In the genomic region with DNA sequence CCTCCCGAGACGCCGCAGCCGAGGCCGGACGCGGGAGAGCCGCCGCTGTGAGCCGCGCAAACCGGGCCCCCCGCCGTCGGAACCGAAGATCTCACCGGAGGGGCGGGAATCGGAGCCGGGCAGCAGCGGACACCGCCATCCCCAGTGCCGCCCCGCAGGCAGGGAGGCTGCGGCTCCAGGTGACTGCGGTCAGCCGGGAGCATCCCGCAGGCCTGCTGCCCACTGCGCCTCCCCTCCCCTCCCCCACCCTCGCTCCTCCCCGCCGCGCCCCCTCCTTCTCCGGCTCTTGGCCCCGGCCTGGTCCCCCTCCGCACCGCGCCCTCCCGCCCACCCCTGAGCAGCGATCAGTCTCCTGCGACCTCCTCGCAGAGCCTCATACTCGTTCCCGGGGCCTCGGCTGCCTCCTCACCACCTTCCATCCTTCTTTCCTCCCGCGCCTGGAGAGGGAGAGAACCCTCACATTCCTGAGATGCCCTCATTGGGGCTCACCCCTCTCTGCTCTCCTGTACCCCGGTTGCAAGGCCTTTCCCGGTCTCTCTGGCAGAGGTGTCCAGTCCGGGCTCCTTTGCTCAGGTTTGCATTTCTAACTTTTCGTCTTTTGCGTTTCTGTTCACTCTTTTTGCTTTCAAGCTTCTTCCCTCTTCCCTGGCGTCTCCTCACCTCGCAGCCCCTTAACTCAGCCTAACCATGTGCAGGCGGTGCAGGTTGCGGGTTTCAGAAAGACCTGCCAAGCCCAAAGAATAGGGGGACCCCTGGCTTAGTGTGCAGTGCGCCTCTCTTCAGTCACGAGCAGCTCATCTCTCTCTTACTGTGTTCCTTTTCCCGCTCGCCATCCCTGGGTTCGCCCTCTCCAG, we compare ENCODE assay signal across 8 mouse cellular contexts. TPM values are rescaled to one million over a fixed set of nuclear protein-coding genes. Genes with fewer than 3 reads are reported as not detected.
DNase-seq lines count a peak whose midpoint lies in the region; ATAC-seq and TF ChIP-seq lines count a peak whose summit lies in the region.

No protein-coding gene starts in this region.

- no peak for DNase-seq in layer of hippocampus, adult 2 months (ENCODE audit: low spot score in 2 of 2)
- DNase-seq in layer of hippocampus, adult 11-12 months (ENCODE audit: low spot score), result no peak
- DNase-seq in Muller cell, postnatal 12 days (ENCODE audit: inconsistent ontology term), result peak; percentile 34
- DNase-seq in embryonic facial prominence, embryonic 11.5 days (ENCODE audit: low spot score), result peak; percentile 64
- peak; percentile 29 for DNase-seq in liver, embryonic 13.5 days
- no peak for DNase-seq in gastrocnemius, adult 8-10 months (ENCODE audit: low spot score in 2 of 2)

- H3K27me3 ChIP-seq in embryonic facial prominence, embryonic 11.5 days (ENCODE audit: control insufficient read depth, insufficient read depth, low read length), result no peaks in the 10 kb centered on the region
- no peaks in the 10 kb centered on the region for H3K27me3 ChIP-seq in hindbrain, embryonic 12.5 days
- no peaks in the 10 kb centered on the region for H3K27me3 ChIP-seq in liver, embryonic 13.5 days
- no peaks in the 10 kb centered on the region for H3K27me3 ChIP-seq in neural tube, embryonic 15.5 days (replicated peaks)

- no peak for TF ChIP-seq CTCF in layer of hippocampus, adult 2 months (conservative IDR thresholded peaks at IDR 0.05)

- ATAC-seq in embryonic facial prominence, embryonic 11.5 days (replicated peaks; ENCODE audit: insufficient number of reproducible peaks, low FRiP score, low TSS enrichment, low read depth), result peak; percentile 71
- ATAC-seq in hindbrain, embryonic 12.5 days (ENCODE audit: low FRiP score), result peak; percentile 62
- peak; percentile 39 for ATAC-seq in liver, embryonic 13.5 days (ENCODE audit: low read depth)
- ATAC-seq in neural tube, embryonic 15.5 days (ENCODE audit: low FRiP score), result peak; percentile 43

- 0% methylated on average over 44 of the region's 61 CpGs for WGBS in embryonic facial prominence, embryonic 11.5 days
- under 1% methylated on average over 47 of the region's 61 CpGs for WGBS in hindbrain, embryonic 12.5 days
- WGBS in liver, embryonic 13.5 days (ENCODE audit: insufficient replicate concordance), result under 1% methylated on average over 54 of the region's 61 CpGs
- WGBS in neural tube, embryonic 15.5 days, result under 1% methylated on average over 52 of the region's 61 CpGs

- H3K36me3 ChIP-seq in embryonic facial prominence, embryonic 11.5 days (replicated peaks; ENCODE audit: control insufficient read depth, insufficient read depth, low read depth, low read length), result no peaks in the 10 kb centered on the region
- H3K36me3 ChIP-seq in hindbrain, embryonic 12.5 days, result no peaks in the 10 kb centered on the region
- peaks cover 16% of the 10 kb centered on the region for H3K36me3 ChIP-seq in liver, embryonic 13.5 days
- no peaks in the 10 kb centered on the region for H3K36me3 ChIP-seq in neural tube, embryonic 15.5 days

- peak overlapping the region; percentile 97 for H3K27ac ChIP-seq in layer of hippocampus, adult 2 months
- H3K27ac ChIP-seq in embryonic facial prominence, embryonic 11.5 days (replicated peaks; ENCODE audit: low read depth, low read length), result peak overlapping the region; percentile 87
- H3K27ac ChIP-seq in hindbrain, embryonic 12.5 days, result peak overlapping the region; percentile 98
- peak overlapping the region; percentile 99 for H3K27ac ChIP-seq in liver, embryonic 13.5 days
- H3K27ac ChIP-seq in neural tube, embryonic 15.5 days (replicated peaks), result peak overlapping the region; percentile 94

- peak overlapping the region; percentile 74 for H3K4me2 ChIP-seq in embryonic facial prominence, embryonic 11.5 days (ENCODE audit: low read depth, low read length)
- peak overlapping the region; percentile 82 for H3K4me2 ChIP-seq in hindbrain, embryonic 12.5 days (replicated peaks)
- peak overlapping the region; percentile 94 for H3K4me2 ChIP-seq in liver, embryonic 13.5 days
- H3K4me2 ChIP-seq in neural tube, embryonic 15.5 days, result peak overlapping the region; percentile 84

- H3K4me3 ChIP-seq in layer of hippocampus, adult 2 months, result peak overlapping the region; percentile 93
- peak overlapping the region; percentile 94 for H3K4me3 ChIP-seq in embryonic facial prominence, embryonic 11.5 days (ENCODE audit: low read depth, low read length)
- peak overlapping the region; percentile 98 for H3K4me3 ChIP-seq in hindbrain, embryonic 12.5 days
- H3K4me3 ChIP-seq in liver, embryonic 13.5 days (replicated peaks), result peak overlapping the region; percentile 98
- H3K4me3 ChIP-seq in neural tube, embryonic 15.5 days (replicated peaks), result peak overlapping the region; percentile 77

- H3K9me3 ChIP-seq in embryonic facial prominence, embryonic 11.5 days (replicated peaks; ENCODE audit: control insufficient read depth, low read length), result no peaks in the 10 kb centered on the region
- H3K9me3 ChIP-seq in hindbrain, embryonic 12.5 days (replicated peaks), result no peaks in the 10 kb centered on the region
- no peaks in the 10 kb centered on the region for H3K9me3 ChIP-seq in liver, embryonic 13.5 days (replicated peaks)
- H3K9me3 ChIP-seq in neural tube, embryonic 15.5 days (replicated peaks), result no peaks in the 10 kb centered on the region

- H3K9ac ChIP-seq in embryonic facial prominence, embryonic 11.5 days (replicated peaks; ENCODE audit: low read length), result peak overlapping the region; percentile 96
- peak overlapping the region; percentile 99 for H3K9ac ChIP-seq in hindbrain, embryonic 12.5 days
- H3K9ac ChIP-seq in liver, embryonic 13.5 days, result peak overlapping the region; percentile 99
- H3K9ac ChIP-seq in neural tube, embryonic 15.5 days (replicated peaks), result peak overlapping the region; percentile 83

- H3K4me1 ChIP-seq in embryonic facial prominence, embryonic 11.5 days (ENCODE audit: control insufficient read depth, insufficient read depth, low read length), result no peaks in the 10 kb centered on the region
- H3K4me1 ChIP-seq in hindbrain, embryonic 12.5 days, result peaks cover 18% of the 10 kb centered on the region
- H3K4me1 ChIP-seq in liver, embryonic 13.5 days (replicated peaks), result peaks cover 71% of the 10 kb centered on the region
- peaks cover 37% of the 10 kb centered on the region for H3K4me1 ChIP-seq in neural tube, embryonic 15.5 days

RNA-seq across cellular contexts. Expression of a gene that starts 0.6 kb away (rescaled TPM):
- total RNA-seq in layer of hippocampus, adult 2 months (2021), result 10 to 100 TPM; 95.7 to 97.0 TPM
- polyA plus RNA-seq in embryonic facial prominence, embryonic 11.5 days (2014; fragmentation: Nextera tagmentation; extraction: Ambion mirVana), result 102 and 104 TPM in 2 replicates
- polyA plus RNA-seq in hindbrain, embryonic 12.5 days (2016; fragmentation: Nextera tagmentation; extraction: Ambion mirVana), result 131 and 140 TPM in 2 replicates
- polyA plus RNA-seq in liver, embryonic 13.5 days (2015; fragmentation: Nextera tagmentation; extraction: Ambion mirVana), result 45.9 and 47.8 TPM in 2 replicates
- 99.5 and 112 TPM in 2 replicates for polyA plus RNA-seq in neural tube, embryonic 15.5 days (2015; fragmentation: Nextera tagmentation; extraction: Ambion mirVana)
- 10 to 100 TPM in 1 of 4 experiments, 1 to 10 TPM in 3; 5.7 to 12.5 (median 6.9) TPM for total RNA-seq in gastrocnemius, adult 8-10 months (2022)

RNA-seq across cellular contexts. Expression of a gene that starts 49.0 kb away (rescaled TPM):
- total RNA-seq in layer of hippocampus, adult 2 months (2021), result 10 to 100 TPM; 50.1 to 50.4 TPM
- polyA plus RNA-seq in embryonic facial prominence, embryonic 11.5 days (2014; fragmentation: Nextera tagmentation; extraction: Ambion mirVana), result 77.1 and 80.9 TPM in 2 replicates
- polyA plus RNA-seq in hindbrain, embryonic 12.5 days (2016; fragmentation: Nextera tagmentation; extraction: Ambion mirVana), result 63.6 and 65.3 TPM in 2 replicates
- polyA plus RNA-seq in liver, embryonic 13.5 days (2015; fragmentation: Nextera tagmentation; extraction: Ambion mirVana), result 43.9 and 47.6 TPM in 2 replicates
- 60.5 and 61.7 TPM in 2 replicates for polyA plus RNA-seq in neural tube, embryonic 15.5 days (2015; fragmentation: Nextera tagmentation; extraction: Ambion mirVana)
- 10 to 100 TPM; 23.6 to 31.7 (median 24.5) TPM for total RNA-seq in gastrocnemius, adult 8-10 months (2022)

Comparison
In these comparisons a context has a peak if more than half of its experiments do, and no peak if none do; other contexts are left out.
1. DNase-seq: peak in Muller cell, postnatal 12 days (single experiment), embryonic facial prominence, embryonic 11.5 days (single experiment) and liver, embryonic 13.5 days (single experiment); none in layer of hippocampus, adult 2 months (0 of 2), layer of hippocampus, adult 11-12 months (single experiment) and gastrocnemius, adult 8-10 months (0 of 2).
2. Peak in every context shown above with its lines, with median percentiles within 50 percentile points of each other: H3K27ac ChIP-seq, H3K4me3 ChIP-seq, ATAC-seq, H3K4me2 ChIP-seq and H3K9ac ChIP-seq.